Mouse (Mus musculus): Measurements from ENCODE around the gene Atxn7l3b. TPM values are rescaled to one million over a fixed set of nuclear protein-coding genes. Genes with fewer than 3 reads are reported as not detected.

The Atxn7l3b gene
- polyA plus RNA-seq (2015; fragmentation: Nextera tagmentation; extraction: Ambion mirVana), result 115 and 121 TPM in 2 replicates

DNA sequence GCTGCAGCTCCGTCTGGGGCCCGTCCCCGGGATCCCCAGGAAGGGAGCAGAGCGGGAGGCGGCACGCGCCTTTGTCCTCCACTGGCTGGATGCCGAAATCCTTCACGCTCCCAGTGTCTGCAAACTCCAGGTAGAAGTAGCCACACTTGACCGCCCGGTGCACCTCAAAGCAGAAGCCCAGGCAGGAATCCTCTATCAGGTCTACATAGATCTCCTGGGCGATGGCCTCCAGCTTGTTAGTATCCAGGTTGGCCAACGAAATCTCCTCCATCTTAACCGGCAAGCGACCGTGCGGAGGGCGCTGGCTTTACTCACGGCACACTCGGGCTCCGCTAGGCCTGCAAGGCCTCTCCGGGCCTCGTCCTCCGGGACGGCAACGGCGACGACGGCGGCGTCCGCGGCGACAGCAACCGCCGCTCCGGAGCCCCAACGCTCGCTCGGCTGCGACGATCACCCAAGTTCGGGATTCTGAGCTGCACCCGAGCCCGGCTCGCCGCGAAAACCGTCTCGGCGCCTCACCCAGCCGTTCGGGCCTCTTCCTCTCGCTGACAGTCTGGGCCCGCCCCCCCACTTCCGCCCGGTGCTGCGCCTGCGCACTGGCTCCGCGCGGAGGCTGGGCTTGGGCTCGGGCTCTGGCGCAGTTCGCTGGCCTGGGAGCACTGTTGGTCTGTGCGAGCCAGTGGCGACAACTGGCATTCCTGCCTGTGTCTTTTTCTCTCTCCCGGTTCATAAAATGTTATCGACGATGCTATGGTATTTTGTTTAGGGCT lies at the start of gene Atxn7l3b:
Atxn7l3b (minus strand) TSS at position 550 of the 770 bp plus-strand sequence.

All from skeletal muscle tissue, postnatal 0 days (tissue).